Mouse (Mus musculus) small intestine, adult 2 months (tissue): ENCODE data around the gene Gorasp2. TPM values are rescaled to one million over a fixed set of nuclear protein-coding genes. Genes with fewer than 3 reads are reported as not detected.

Experiments used
- H3K27ac ChIP-seq: fragments of 200-500 bp; 2 replicates; pipeline ENCODE4 v1.5.1; 2012; ENCODE audit warnings: low read depth, low read length, control low read depth, inconsistent platforms; ENCODE audit not compliant: insufficient read depth
- H3K27me3 ChIP-seq: fragments of 200-500 bp; 2 replicates; pipeline ENCODE4 v1.6.1; 2012; ENCODE audit warnings: mild to moderate bottlenecking, moderate library complexity, low read length, inconsistent platforms; ENCODE audit not compliant: control insufficient read depth, insufficient read depth
- H3K36me3 ChIP-seq: fragments of 200-500 bp; 2 replicates; pipeline ENCODE4 v1.6.1; 2012; ENCODE audit warnings: mild to moderate bottlenecking, low read length, control low read depth, inconsistent platforms; ENCODE audit not compliant: control insufficient read depth, insufficient read depth
- H3K4me1 ChIP-seq: fragments of 200-500 bp; 2 replicates; pipeline ENCODE4 v1.6.1; 2012; ENCODE audit warnings: low read length, inconsistent platforms, mixed read lengths; ENCODE audit not compliant: control insufficient read depth, insufficient read depth, insufficient read length
- H3K4me3 ChIP-seq: fragments of 200-500 bp; 2 replicates; pipeline ENCODE4 v1.5.1; 2012; ENCODE audit warnings: low read depth, mild to moderate bottlenecking, control low read depth, inconsistent platforms, low read length, moderate library complexity
- CTCF ChIP-seq: fragments of 200-500 bp; IDR thresholded peaks from 2 replicates; pipeline ENCODE4 v1.5.1; 2012; ENCODE audit warnings: low read depth, mild to moderate bottlenecking, control low read depth, inconsistent platforms, low read length, moderate library complexity, mixed read lengths; ENCODE audit not compliant: insufficient replicate concordance, insufficient read length; ENCODE audit errors: extremely low read depth
- POLR2A ChIP-seq: fragments of 200-500 bp; IDR thresholded peaks from 2 replicates; pipeline ENCODE4 v1.6.1; 2012; ENCODE audit warnings: low read depth, mild to moderate bottlenecking, control low read depth, inconsistent platforms, low read length, moderate library complexity
- WGBS: fragments of 180-500 bp; shearing (Covaris S2); methylation state at CpG from one replicate; pipeline ENCODE4 v1.1.7; 2018; 5-methylcytosine and 5-hydroxymethylcytosine counted together
- polyA plus RNA-seq: library from polyadenylated mRNA; depleted of rRNA; stranded (reverse); fragments of >200 nt; gene quantifications from 2 replicates; pipeline ENCODE4 v1.2.3, GENCODE M21; 2012

The Gorasp2 gene
- polyA plus RNA-seq, 1 experiment = 114 TPM

DNA sequence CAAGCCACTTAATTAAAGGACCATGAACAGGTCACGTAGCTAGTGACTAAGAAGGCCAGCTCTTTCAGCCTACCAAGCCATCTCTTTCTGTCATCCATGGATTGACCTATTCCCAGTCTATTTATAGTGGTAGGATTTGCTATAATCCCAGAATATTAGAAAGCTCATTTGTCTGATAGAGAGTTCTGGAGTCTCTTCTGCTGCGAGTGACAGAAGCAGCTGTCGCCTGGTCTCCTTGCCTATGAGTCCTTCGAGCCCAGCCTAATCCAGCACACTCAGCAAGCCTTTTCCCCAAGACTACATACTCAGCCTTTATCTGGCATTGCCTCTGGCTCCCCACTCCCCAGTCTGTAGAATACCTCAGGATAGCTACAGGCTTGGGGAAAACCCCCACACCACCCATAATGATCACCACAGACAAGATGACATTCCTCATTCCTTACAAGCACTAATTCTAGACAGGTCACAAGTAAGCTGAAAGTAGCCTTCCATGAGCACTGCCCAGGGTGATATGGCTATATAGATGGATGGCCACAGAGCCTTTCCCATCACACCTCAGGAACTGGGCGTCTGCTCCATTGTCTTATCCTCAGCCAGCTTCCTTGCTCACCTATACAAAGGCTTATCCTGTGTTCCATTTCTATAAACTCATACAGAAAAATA is 27.2 kb upstream of the Gorasp2 start:
- WGBS = 92% methylated on average over 5 of the region's 5 CpGs
- TF ChIP-seq CTCF = no peak
- no peak for TF ChIP-seq POLR2A
- Histone ChIP-seq H3K27me3 (no peaks in the 10 kb centered on the region), H3K4me1 (no peaks in the 10 kb centered on the region), H3K4me3 (no peak overlapping the region), H3K36me3 (no peaks in the 10 kb centered on the region), H3K27ac (no peak overlapping the region)

DNA sequence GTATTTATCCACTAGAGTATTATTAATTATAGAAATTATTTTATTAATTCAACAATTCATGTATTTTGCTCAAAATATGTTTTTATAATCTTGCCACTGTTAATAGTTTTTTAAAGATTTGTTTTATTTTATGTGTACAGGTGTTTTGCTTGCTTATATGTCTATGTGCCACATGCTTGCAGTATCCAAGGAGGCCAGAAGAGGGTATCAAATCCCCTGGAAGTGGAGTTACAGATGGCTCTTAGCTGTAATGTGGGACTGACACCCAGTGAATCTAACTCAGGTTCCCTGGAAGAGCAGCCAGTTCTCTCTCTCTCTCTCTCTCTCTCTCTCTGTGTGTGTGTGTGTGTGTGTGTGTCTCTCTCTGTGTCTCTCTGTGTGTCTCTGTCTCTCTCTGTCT is 20.4 kb upstream of the Gorasp2 start:
- TF ChIP-seq POLR2A (no peak), CTCF (no peak)
- H3K27ac ChIP-seq = no peak overlapping the region
- no peaks in the 10 kb centered on the region for H3K36me3 ChIP-seq
- no peaks in the 10 kb centered on the region for H3K27me3 ChIP-seq
- no peak overlapping the region for H3K4me3 ChIP-seq
- H3K4me1 ChIP-seq = no peaks in the 10 kb centered on the region

DNA sequence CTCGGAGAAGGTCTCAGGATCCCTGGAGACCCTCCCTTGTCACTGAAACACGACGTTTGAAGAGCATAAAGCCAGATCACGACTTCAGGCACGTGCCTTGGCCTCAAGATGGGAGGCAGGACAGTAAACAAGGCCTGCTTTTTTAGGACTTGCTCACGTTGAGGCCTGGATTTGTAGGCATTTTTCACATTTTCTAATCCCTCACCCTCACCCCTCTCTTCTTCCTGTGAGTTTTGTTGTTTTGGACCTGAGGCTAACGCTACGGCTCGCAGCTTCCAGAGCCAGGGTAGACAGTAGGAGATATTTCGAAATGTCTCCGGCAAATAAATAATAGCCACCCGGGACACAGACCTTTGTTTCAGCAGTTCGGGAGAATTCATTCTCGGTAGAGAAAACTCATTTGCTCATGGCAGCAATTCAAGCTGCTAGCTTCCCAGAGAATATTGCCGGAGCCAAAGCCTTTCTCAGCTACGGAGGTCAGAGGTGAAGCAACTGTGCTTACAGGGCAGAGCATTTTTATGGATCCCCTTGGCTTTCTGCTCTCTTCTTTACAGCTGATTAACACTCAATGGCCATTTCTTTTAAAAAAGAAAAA is 18.3 kb upstream of the Gorasp2 start:
- H3K27ac ChIP-seq = no peak overlapping the region
- H3K36me3 ChIP-seq = no peaks in the 10 kb centered on the region
- H3K4me3 ChIP-seq = no peak overlapping the region
- TF ChIP-seq CTCF (no peak), POLR2A (no peak)
- no peaks in the 10 kb centered on the region; the same call in 1 of the 2 replicates for H3K27me3 ChIP-seq
- peaks cover 4% of the 10 kb centered on the region; the same call in 1 of the 2 replicates for H3K4me1 ChIP-seq
- WGBS = 69% methylated on average over 16 of the region's 16 CpGs

DNA sequence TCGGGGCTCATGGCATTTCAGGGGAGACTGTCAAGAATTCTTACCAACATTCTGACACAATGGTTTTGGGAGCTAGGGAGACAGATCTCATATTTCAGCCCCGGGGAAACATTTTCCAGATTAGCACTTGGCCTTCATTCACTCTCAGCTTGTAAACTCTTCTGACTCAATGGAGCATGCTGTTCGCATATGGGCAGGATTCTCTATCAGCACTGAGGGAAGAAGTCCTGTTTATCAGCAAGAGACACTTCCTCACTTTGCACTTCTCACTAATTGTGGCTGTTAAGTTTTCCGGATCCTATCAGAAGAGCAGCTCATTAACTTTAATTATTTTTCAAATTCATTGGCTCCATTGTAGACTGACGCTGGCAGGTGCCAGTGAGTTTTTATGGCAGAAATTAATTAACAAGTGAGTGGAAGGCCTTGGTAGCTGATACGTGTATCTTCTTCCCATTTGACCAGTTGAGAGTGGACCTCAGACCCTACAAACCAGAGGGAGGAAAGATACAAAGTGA is 16.1 kb upstream of the Gorasp2 start:
- Histone ChIP-seq H3K27me3 (no peaks in the 10 kb centered on the region; the same call in 1 of the 2 replicates), H3K27ac (no peak overlapping the region), H3K36me3 (no peaks in the 10 kb centered on the region), H3K4me3 (no peak overlapping the region), H3K4me1 (peaks cover 4% of the 10 kb centered on the region; the same call in 1 of the 2 replicates)
- TF ChIP-seq CTCF (no peak), POLR2A (no peak)
- 75% methylated on average over 6 of the region's 6 CpGs for WGBS

DNA sequence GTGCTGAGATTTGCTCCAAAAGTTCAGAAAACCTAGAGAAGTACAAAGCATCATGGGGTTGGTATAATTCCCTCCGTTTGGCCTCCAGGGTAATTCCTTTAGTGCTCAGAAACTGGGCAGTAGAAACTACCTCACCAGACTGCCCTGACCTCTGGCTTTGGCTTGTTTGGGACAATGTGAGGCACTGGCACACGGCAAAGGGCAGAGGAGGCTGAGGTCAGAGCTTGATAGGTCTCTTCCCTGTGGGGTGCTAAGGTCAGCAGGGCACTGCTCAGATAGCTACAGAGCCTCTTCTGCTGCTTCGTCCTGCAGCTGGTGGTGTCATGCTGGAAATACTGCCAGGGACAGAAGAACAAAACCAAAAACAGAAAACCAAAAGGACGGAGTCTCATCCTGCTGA is 13.7 kb upstream of the Gorasp2 start:
- Histone ChIP-seq H3K36me3 (no peaks in the 10 kb centered on the region), H3K4me3 (no peak overlapping the region), H3K27ac (no peak overlapping the region), H3K27me3 (no peaks in the 10 kb centered on the region; the same call in 1 of the 2 replicates), H3K4me1 (peaks cover 8% of the 10 kb centered on the region; the same call in 1 of the 2 replicates)
- TF ChIP-seq CTCF (no peak), POLR2A (no peak)
- 58% methylated on average over 4 of the region's 4 CpGs for WGBS

DNA sequence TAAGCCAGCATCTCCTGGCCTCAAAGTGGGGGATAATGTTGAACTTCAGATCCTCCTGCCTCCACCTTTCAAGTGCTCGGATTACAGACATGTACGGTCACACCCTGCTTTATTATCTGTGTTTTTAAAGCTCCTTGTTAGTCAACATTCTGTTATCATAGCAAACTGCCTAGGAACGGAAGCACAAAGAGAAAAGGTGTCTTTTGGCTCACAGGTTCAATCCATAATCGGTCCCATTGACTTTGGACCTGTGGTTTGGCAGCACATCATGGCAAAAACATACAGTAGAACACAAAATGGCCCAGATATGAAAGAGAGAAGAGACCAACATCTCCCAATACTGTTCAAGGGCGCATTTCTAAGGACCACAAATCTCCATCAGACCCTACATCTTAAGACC is 13.1 kb upstream of the Gorasp2 start:
- no peaks in the 10 kb centered on the region; the same call in 1 of the 2 replicates for H3K27me3 ChIP-seq
- H3K4me1 ChIP-seq = peaks cover 8% of the 10 kb centered on the region; the same call in 1 of the 2 replicates
- 54% methylated on average over 5 of the region's 5 CpGs for WGBS
- no peak overlapping the region for H3K4me3 ChIP-seq
- TF ChIP-seq CTCF (no peak), POLR2A (no peak)
- H3K27ac ChIP-seq = no peak overlapping the region
- no peaks in the 10 kb centered on the region for H3K36me3 ChIP-seq

DNA sequence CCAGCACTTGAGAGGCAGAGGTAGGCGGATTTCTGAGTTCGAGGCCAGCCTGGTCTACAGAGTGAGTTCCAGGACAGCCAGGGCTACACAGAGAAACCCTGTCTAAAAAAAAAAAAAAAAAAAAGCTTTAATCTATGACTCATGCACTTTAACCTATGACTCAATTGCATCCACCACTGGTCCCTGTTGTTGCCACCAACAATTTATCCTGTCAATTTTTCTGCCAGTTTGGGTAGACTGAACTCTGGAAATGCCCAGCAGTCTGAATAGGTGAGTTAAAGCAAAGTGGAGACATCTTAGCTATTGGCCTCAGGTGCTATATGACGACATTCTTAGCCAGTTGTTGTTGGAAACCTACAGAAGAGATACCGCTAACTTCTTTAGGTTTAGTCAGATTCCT is 11.9 kb upstream of the Gorasp2 start:
- H3K4me3 ChIP-seq = no peak overlapping the region
- no peaks in the 10 kb centered on the region; the same call in 1 of the 2 replicates for H3K27me3 ChIP-seq
- H3K36me3 ChIP-seq = no peaks in the 10 kb centered on the region
- TF ChIP-seq POLR2A (no peak), CTCF (no peak)
- H3K27ac ChIP-seq = no peak overlapping the region
- WGBS = 87% methylated on average over 4 of the region's 4 CpGs
- peaks cover 8% of the 10 kb centered on the region; the same call in 1 of the 2 replicates for H3K4me1 ChIP-seq
